Mouse (Mus musculus): Measurements from ENCODE around the gene Nrxn3. TPM values are rescaled to one million over a fixed set of nuclear protein-coding genes. Genes with fewer than 3 reads are reported as not detected.

Nrxn3 gene
- total RNA-seq, 2 experiments from 2014 or later: 0.05 TPM; not detected in 1

GRCm38 (mm10) chr12:89707913-89708312, 985.2 kb downstream of the Nrxn3 start:
- no peak for DNase-seq

- DNase-seq: no peak
Observed at GRCm38 (mm10) chr12:89710459-89710858, 987.8 kb downstream of the Nrxn3 start.

GRCm38 (mm10) chr12:89711791-89712190, 989.1 kb downstream of the Nrxn3 start:
- no peak for DNase-seq

GRCm38 (mm10) chr12:89719194-89720080, 996.8 kb downstream of the Nrxn3 start:
- DNase-seq: no peak

GRCm38 (mm10) chr12:89720945-89721344, 998.3 kb downstream of the Nrxn3 start:
- no peak for DNase-seq

GRCm38 (mm10) chr12:89722462-89722861, 999.8 kb downstream of the Nrxn3 start:
- DNase-seq: no peak

- no peak for DNase-seq
Observed at GRCm38 (mm10) chr12:89724048-89724447, 1001.4 kb downstream of the Nrxn3 start.

GRCm38 (mm10) chr12:89742326-89742725, 1019.6 kb downstream of the Nrxn3 start:
- DNase-seq: no peak

GRCm38 (mm10) chr12:89742796-89743195, 1020.1 kb downstream of the Nrxn3 start:
- no peak for DNase-seq

- DNase-seq: no peak
Observed at GRCm38 (mm10) chr12:89764191-89765082, 1041.8 kb downstream of the Nrxn3 start.

- DNase-seq: no peak
Observed at GRCm38 (mm10) chr12:89765179-89765578, 1042.5 kb downstream of the Nrxn3 start.

- no peak for DNase-seq
Observed at GRCm38 (mm10) chr12:89788794-89789193, 1066.1 kb downstream of the Nrxn3 start.

GRCm38 (mm10) chr12:89789981-89790380, 1067.3 kb downstream of the Nrxn3 start:
- DNase-seq: no peak

GRCm38 (mm10) chr12:89791829-89792228, 1069.2 kb downstream of the Nrxn3 start:
- DNase-seq: no peak

- no peak for DNase-seq
Observed at GRCm38 (mm10) chr12:89794741-89795140, 1072.1 kb downstream of the Nrxn3 start.

- no peak for DNase-seq
Observed at GRCm38 (mm10) chr12:89808217-89808616, 1085.5 kb downstream of the Nrxn3 start.

GRCm38 (mm10) chr12:89810146-89810545, 1087.5 kb downstream of the Nrxn3 start:
- no peak for DNase-seq

- DNase-seq: peak; percentile 51
Observed at GRCm38 (mm10) chr12:89811815-89812549, 1089.3 kb downstream of the Nrxn3 start.

- DNase-seq: no peak
Observed at GRCm38 (mm10) chr12:89812550-89813207, 1090.0 kb downstream of the Nrxn3 start.

GRCm38 (mm10) chr12:89813294-89813693, 1090.6 kb downstream of the Nrxn3 start:
- DNase-seq: no peak

- DNase-seq: no peak
Observed at GRCm38 (mm10) chr12:89813718-89814117, 1091.0 kb downstream of the Nrxn3 start.

- no peak for DNase-seq
Observed at GRCm38 (mm10) chr12:89814536-89814935, 1091.9 kb downstream of the Nrxn3 start.
